Mouse (Mus musculus): ENCODE measurements around the gene Glul.
"Not testable (repeated sequence)": the region's sequence is repeated elsewhere in the genome, so short reads cannot be mapped to it uniquely, and the experiment has no call there.

Gene Glul

DNA sequence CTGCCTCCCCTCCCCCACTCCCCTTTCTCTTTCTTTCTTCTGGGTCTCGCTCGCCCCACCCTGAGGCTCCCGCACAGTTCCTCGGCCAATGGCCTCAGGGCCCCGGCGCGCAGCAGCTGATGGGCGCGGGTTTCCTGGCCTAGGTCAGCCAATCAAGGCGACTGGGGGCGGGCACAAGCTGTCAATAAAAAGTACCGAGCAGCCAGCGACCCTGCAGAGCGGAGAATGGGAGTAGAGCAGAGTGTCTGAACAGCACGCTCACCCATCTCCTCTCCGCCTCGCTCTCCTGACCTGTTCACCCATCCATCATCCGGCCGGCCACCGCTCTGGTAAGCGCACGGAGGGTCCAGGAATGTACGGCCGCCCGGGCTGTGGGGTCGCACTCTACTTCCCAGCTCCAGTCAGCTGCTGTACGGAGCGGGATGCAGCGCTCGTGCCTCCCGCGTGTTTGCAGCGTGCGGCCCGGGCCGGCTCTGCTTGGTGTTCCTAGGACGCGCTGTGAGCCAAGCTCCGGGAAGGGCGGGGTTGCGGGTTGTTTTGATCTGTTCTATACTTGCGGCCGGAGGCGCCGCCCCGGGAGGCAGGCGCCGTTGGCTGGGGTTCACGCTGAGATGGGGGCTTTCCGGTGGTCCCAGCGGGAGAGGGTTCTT is at the start of gene Glul, which contains the start of gene Teddm2:
TSS of gene Glul (plus strand) at position 214 of the 650 bp plus-strand sequence.
TSS of gene Teddm2 (minus strand) at position 498 of the 650 bp plus-strand sequence.
- in situ Hi-C loops (cut with MboI, MseI), result loop anchor here in 1 of 2 experiments (5.0 to 10.0 kb wide), 3 partner anchors 132 to 1875 kb away; no protein-coding TSS in a partner anchor

DNA sequence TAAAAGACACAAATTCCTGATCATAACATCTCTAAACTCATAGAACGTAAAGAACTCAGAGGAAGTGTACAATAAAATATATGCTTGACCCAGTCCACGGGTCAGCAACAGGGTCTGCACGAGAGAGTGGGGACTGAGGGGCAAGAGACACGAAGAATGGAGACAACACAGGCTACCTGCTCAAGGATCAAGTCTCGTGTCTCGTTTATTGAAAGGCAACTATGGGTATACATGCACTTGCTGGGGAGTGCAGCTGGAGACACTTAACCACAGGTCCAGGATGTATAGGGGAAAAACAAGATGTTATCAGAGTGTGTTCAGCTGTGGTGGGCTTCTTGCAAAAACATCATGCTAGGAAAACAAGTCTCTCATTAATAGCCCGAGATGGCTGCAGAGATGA is 47.0 kb upstream of the Glul start:
- in situ Hi-C loops (cut with MboI, MseI), result not testable (repeated sequence)

DNA sequence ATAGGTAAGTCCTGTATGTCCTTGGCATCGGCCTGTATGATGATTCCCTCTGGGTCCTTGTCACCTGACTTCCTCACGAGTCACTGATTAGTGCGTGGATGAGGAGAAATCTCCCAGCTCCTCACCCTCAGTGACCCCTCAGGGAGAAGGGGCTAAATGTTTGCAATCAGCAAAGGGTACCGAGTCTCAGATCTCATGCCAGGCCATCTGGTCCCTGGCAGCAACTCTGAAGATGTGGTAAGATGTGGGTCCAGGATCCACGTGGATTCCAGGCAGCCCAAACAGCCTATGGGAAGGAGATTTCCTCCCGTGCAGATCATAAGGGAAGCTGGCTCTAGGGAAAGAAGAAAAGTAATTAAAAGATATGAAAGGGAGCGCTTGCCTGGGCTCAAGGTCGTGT is 43.8 kb upstream of the Glul start:
- in situ Hi-C loops (cut with MboI, MseI), result no loop called here

GRCm38 (mm10) chr1:153874045-153874444 is 25.7 kb upstream of the Glul start, which contains the start of gene Teddm1b:
TSS of gene Teddm1b (plus strand) at chr1:153874345.
- in situ Hi-C loops (cut with MboI, MseI), result no loop called here

GRCm38 (mm10) chr1:153880391-153880790 is 19.4 kb upstream of the Glul start:
- in situ Hi-C loops (cut with MboI, MseI), result not testable (repeated sequence)

- in situ Hi-C loops (cut with MboI, MseI), result no loop called here
These were observed 13.6 kb upstream of the Glul start for GRCm38 (mm10) chr1:153886024-153886633.

DNA sequence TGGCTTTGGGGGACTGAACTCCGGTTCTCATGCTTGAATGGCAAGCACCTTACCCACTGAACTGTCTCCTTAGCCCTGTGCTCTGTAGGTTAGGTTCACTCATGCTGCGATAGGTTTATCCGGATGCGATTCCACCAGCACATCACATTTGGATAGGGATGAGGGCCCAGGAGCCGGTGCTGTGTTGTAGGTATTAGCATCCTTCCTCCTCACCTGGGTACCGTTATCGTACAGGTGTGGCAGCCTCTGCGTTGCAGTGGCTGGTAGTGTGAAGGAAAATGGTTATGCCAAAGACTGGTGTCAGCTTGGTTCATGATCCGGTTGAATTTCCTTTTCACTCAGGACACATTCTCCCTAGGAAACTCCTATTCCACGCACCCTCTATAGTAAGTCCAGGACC is 9.6 kb upstream of the Glul start:
- in situ Hi-C loops (cut with MboI, MseI), result loop anchor here (5.0 to 10.0 kb wide), 6 partner anchors 227 to 837 kb away; no protein-coding TSS in a partner anchor

DNA sequence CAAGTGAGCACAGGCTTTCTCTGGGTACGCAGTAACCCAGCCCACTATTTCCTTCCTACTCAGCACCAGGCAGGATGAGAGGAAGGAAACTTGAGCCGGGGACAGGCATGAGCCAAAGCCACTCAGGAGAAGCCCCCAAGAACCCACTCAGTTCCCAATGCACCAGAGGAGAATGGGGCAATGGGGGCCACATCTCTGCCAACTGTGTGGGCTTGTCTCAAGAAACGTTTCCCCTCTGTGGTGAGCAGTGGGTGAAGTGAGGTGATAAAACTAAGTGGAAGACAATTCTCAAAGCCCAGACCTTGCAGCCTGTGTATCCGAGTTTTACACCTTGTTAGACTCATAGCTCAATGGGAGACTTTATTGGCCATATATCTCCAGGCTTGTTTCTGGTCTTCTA is 8.3 kb upstream of the Glul start, which contains the start of gene Teddm1a:
TSS of gene Teddm1a (plus strand) at position 301 of the 400 bp plus-strand sequence.
- in situ Hi-C loops (cut with MboI, MseI), result loop anchor here (5.0 to 10.0 kb wide), 6 partner anchors 226 to 836 kb away; no protein-coding TSS in a partner anchor

DNA sequence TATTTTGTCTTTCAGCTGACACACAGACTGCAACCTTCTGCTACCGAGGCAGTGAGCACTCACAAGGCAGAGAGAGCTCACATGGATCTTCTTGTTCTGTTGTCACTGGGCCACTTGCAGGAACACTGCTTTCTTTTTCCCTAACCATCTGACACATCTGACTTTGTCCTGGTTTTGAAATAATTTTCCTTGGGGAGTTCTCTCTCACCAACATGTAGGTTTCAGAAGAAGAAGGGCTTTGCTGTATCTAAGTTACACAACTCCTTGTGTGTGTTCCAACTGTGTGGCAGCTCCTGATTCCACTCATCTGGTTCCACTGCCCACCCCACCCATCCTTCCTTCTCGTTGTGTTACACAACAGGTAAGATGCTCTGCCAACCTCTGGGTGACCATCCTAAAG is 6.0 kb upstream of the Glul start:
- in situ Hi-C loops (cut with MboI, MseI), result loop anchor here (5.0 to 10.0 kb wide), 6 partner anchors 224 to 834 kb away; no protein-coding TSS in a partner anchor

- in situ Hi-C loops (cut with MboI, MseI), result loop anchor here (5.0 to 10.0 kb wide), 6 partner anchors 223 to 833 kb away; no protein-coding TSS in a partner anchor
These were observed 5.4 kb upstream of the Glul start for GRCm38 (mm10) chr1:153894201-153894893.

- in situ Hi-C loops (cut with MboI, MseI), result loop anchor here (5.0 to 10.0 kb wide), 7 partner anchors 137 to 832 kb away; no protein-coding TSS in a partner anchor
These were observed 4.8 kb upstream of the Glul start for GRCm38 (mm10) chr1:153894979-153895378.

DNA sequence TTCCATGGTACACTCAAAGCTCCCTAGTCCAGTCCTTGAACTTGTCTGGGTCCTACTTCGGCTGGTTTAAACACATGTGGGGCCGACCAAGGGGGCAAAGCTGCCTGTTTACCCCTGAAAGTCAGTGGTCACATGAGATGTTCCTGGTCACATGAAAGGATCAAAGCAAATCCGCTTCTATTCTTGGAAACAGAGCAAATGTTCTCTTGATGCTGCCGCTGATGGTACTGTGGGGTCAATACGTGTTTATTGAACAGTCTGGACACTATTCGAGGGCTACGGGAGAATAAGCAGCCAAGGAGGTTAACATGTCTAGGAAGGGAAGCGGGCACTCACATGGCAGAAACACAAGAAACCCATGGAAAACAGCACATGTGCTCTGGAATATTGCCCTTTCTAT is 2.5 kb upstream of the Glul start:
- in situ Hi-C loops (cut with MboI, MseI), result loop anchor here in 1 of 2 experiments (5.0 to 10.0 kb wide), 2 partner anchors 135 to 828 kb away; no protein-coding TSS in a partner anchor

DNA sequence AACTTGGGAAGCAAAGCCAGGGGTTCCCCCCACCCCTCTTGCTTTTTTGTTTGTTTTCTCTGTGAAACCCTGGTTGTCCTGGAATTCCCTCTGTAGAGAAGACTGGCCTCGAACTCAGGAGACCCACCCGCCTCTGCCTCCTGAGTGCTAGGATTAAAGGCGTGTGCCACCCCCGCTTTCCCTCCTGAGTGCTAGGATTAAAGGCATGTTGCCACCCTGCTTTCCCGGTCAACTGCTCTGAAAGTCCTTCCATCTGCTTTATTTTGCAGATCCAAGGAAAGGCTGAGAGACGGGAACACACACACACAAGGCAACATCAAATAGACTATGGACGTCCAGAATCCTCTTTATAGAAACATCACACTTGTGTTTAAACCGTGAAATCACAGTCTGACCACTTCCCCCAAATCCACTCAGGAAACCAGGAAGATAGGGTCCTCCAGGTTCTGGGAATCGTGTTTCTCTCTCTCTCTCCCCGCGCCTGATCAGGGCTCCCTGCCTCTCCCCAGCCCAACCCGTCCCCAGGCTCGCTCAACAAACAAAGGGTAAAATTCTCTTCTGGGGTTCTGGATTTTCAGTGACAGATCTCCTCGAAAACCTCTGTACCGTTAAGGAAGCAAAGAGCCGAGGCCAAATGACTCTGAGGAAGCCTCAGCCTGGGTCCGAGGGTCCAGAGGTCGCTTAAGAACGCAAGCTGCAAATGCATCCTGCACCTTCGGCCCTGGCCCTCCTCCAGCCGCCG is 584 bp upstream of the Glul start:
- in situ Hi-C loops (cut with MboI, MseI), result loop anchor here in 1 of 2 experiments (5.0 to 10.0 kb wide), 2 partner anchors 133 to 826 kb away; no protein-coding TSS in a partner anchor

DNA sequence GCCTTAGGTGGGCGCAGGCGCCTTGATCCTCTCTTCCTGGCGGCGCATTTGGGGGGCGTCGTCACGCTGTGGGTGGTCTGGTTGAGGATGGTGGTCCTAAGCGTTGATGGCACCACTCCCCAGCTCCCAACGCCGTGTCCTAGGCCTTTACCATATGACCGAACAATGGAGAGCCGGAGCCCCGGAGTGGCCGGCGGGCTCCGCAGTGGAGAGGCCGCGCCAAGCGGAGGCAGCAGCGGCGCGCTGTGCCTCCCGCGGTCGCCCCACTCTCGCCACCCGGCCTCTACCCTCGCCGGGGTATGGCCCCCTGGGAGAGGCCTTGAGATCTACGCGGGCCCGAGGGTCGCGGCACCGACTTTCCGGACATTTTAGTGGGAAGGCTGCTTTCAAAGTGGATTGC is 637 bp downstream of the Glul start:
- in situ Hi-C loops (cut with MboI, MseI), result loop anchor here in 1 of 2 experiments (10.0 kb wide), 1 partner anchor 1876 kb away; no protein-coding TSS in a partner anchor

GRCm38 (mm10) chr1:153900860-153901730 is 1.4 kb downstream of the Glul start:
- in situ Hi-C loops (cut with MboI, MseI), result loop anchor here in 1 of 2 experiments (10.0 kb wide), 1 partner anchor 1876 kb away; no protein-coding TSS in a partner anchor

GRCm38 (mm10) chr1:153903006-153903405 is 3.3 kb downstream of the Glul start:
- in situ Hi-C loops (cut with MboI, MseI), result loop anchor here in 1 of 2 experiments (10.0 kb wide), 1 partner anchor 1878 kb away; no protein-coding TSS in a partner anchor

DNA sequence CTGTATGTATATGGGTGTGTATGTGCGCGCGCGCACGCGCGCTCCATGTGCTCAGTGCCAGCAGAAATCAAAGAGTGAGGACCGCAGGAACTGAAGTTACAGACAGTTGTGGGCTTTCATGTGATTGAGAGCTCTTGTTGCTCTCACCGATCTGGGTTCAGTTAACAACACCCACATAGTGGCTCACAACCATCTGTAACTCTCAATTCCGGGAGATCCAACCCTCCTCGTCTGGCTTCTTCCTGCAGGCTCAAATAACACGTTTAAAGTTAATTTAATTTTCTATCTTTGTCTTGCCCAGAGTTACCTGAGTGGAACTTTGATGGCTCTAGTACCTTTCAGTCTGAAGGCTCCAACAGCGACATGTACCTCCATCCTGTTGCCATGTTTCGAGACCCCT is 4.5 kb downstream of the Glul start:
- in situ Hi-C loops (cut with MboI, MseI), result loop anchor here in 1 of 2 experiments (10.0 kb wide), 1 partner anchor 1879 kb away; no protein-coding TSS in a partner anchor

GRCm38 (mm10) chr1:153905884-153906283 is 6.1 kb downstream of the Glul start:
- in situ Hi-C loops (cut with MboI, MseI), result loop anchor here in 1 of 2 experiments (10.0 kb wide), 1 partner anchor 1881 kb away; no protein-coding TSS in a partner anchor

DNA sequence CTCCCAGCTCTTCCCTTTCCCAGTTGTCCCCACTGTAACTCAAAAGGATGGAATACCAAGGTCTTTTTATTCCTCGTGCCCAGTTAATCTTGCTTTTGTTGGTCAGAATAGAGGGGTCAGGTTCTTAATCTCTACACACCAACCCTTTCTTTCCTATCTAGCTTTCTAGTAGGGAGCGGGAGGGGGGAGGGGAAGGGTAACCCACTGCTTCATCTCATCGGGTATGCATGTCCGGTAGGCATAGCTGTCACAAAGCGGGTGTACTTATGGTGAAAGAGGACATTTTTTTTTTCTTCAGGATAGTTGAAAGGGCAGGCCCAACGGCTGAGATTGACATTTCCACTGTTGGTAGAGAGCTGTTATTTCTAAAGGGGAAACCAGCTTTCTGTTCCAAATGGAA is 8.5 kb downstream of the Glul start:
- in situ Hi-C loops (cut with MboI, MseI), result loop anchor here in 1 of 2 experiments (10.0 kb wide), 1 partner anchor 1883 kb away; no protein-coding TSS in a partner anchor
